Mouse (Mus musculus) stomach, embryonic 14.5 days (tissue): ENCODE measurements around the gene Trappc12. TPM values are rescaled to one million over a fixed set of nuclear protein-coding genes. Genes with fewer than 3 reads are reported as not detected.

Experiments used
- ATAC-seq: fragments of 200-750 bp; cut with Nextera tagmentation; 2 replicates; pipeline ENCODE4 v1.8.0; 2017; ENCODE audit warnings: low read depth, moderate TSS enrichment; ENCODE audit not compliant: insufficient number of reproducible peaks, insufficient read depth, low FRiP score
- H3K27ac ChIP-seq: fragments of 300-500 bp; sonication (generic); 2 replicates; pipeline ENCODE4 v1.5.1; 2014; ENCODE audit warnings: mild to moderate bottlenecking, low read length, moderate library complexity, mixed read lengths
- H3K27me3 ChIP-seq: fragments of 300-500 bp; sonication (generic); 2 replicates; pipeline ENCODE4 v1.6.1; 2014; ENCODE audit warnings: low read length, control low read depth, mixed read lengths; ENCODE audit not compliant: control insufficient read depth, insufficient read depth
- H3K36me3 ChIP-seq: fragments of 300-500 bp; sonication (generic); 2 replicates; pipeline ENCODE4 v1.6.1; 2014; ENCODE audit warnings: mild to moderate bottlenecking, control low read depth, low read length, moderate library complexity, mixed read lengths; ENCODE audit not compliant: control insufficient read depth, insufficient read depth
- H3K4me1 ChIP-seq: fragments of 300-500 bp; sonication (generic); 2 replicates; pipeline ENCODE4 v1.6.1; 2014; ENCODE audit warnings: low read length, control low read depth, mixed read lengths; ENCODE audit not compliant: control insufficient read depth, insufficient read depth
- H3K4me2 ChIP-seq: fragments of 300-500 bp; sonication (generic); replicated peaks from 2 replicates; pipeline ENCODE4 v1.6.1; 2014; ENCODE audit warnings: low read depth, low read length, control low read depth
- H3K4me3 ChIP-seq: fragments of 300-500 bp; sonication (generic); 2 replicates; pipeline ENCODE4 v1.5.1; 2014; ENCODE audit warnings: low read depth, low read length, control low read depth
- H3K9ac ChIP-seq: fragments of 300-500 bp; sonication (generic); replicated peaks from 2 replicates; pipeline ENCODE4 v1.6.1; 2014; ENCODE audit warnings: low read depth, mild to moderate bottlenecking, control low read depth, low read length, moderate library complexity, mixed read lengths
- H3K9me3 ChIP-seq: fragments of 300-500 bp; sonication (generic); 2 replicates; pipeline ENCODE4 v1.6.1; 2016; ENCODE audit warnings: low read depth, low read length, control low read depth; ENCODE audit not compliant: control insufficient read depth
- WGBS: fragments of 180-500 bp; shearing (Covaris S2); extraction: QIAGEN DNeasy Blood & Tissue Kit; methylation state at CpG from one replicate; pipeline ENCODE4 v1.1.7; 2014; 5-methylcytosine and 5-hydroxymethylcytosine counted together
- polyA plus RNA-seq: library from polyadenylated mRNA; unstranded; fragments of >200 nt; fragmentation: Nextera tagmentation; extraction: Ambion mirVana; gene quantifications from 2 replicates; pipeline ENCODE4 v1.2.1, GENCODE M21; 2014

Gene Trappc12
- polyA plus RNA-seq, 1 experiment from 2014 or later: 39.1 TPM

- 3% methylated on average over 53 of the region's 53 CpGs for WGBS
- Histone ChIP-seq H3K27me3 (no peaks in the 10 kb centered on the region), H3K4me1 (peaks cover 8% of the 10 kb centered on the region; the same call in 1 of the 2 replicates), H3K4me2 (peak within 1 kb of the TSS; percentile 45), H3K36me3 (peaks cover 4% of the 10 kb centered on the region; the same call in 1 of the 2 replicates), H3K4me3 (peak within 1 kb of the TSS; percentile 50), H3K27ac (peak within 1 kb of the TSS; percentile 93), H3K9ac (peak within 1 kb of the TSS; percentile 45), H3K9me3 (no peaks in the 10 kb centered on the region)
- ATAC-seq: peak; percentile 94
Measured at GRCm38 (mm10) chr12:28675121-28675924, 74.9 kb downstream of the Trappc12 start, which contains the start of gene Adi1. Gene Adi1 (plus strand): TSS chr12:28675231.

GRCm38 (mm10) chr12:28674038-28674720 lies 76.1 kb downstream of the Trappc12 start:
- H3K27ac ChIP-seq: peak overlapping the region; percentile 93; the same call in 1 of the 2 replicates
- H3K4me2 ChIP-seq: peak overlapping the region; percentile 45
- ATAC-seq: no peak
- H3K9ac ChIP-seq: no peak overlapping the region
- WGBS: 79% methylated on average over 10 of the region's 10 CpGs
- peaks cover 8% of the 10 kb centered on the region; the same call in 1 of the 2 replicates for H3K4me1 ChIP-seq
- H3K9me3 ChIP-seq: no peaks in the 10 kb centered on the region
- H3K4me3 ChIP-seq: no peak overlapping the region
- H3K36me3 ChIP-seq: peaks cover 4% of the 10 kb centered on the region; the same call in 1 of the 2 replicates
- H3K27me3 ChIP-seq: no peaks in the 10 kb centered on the region

GRCm38 (mm10) chr12:28667287-28667686 lies 83.0 kb downstream of the Trappc12 start:
- no peak for ATAC-seq
- no peaks in the 10 kb centered on the region for H3K9me3 ChIP-seq
- H3K27ac ChIP-seq: no peak overlapping the region
- no peaks in the 10 kb centered on the region for H3K27me3 ChIP-seq
- H3K36me3 ChIP-seq: no peaks in the 10 kb centered on the region
- 7% methylated on average over 8 of the region's 8 CpGs for WGBS
- H3K4me3 ChIP-seq: no peak overlapping the region
- peaks cover 14% of the 10 kb centered on the region for H3K4me1 ChIP-seq
- 0 out of 2 replicates have a peak overlapping the region, but pooled peaks have one; percentile 10 for H3K9ac ChIP-seq
- no peak overlapping the region for H3K4me2 ChIP-seq

GRCm38 (mm10) chr12:28666734-28667133 lies 83.5 kb downstream of the Trappc12 start:
- no peaks in the 10 kb centered on the region for H3K27me3 ChIP-seq
- ATAC-seq: no peak
- 42% methylated on average over 4 of the region's 4 CpGs for WGBS
- H3K27ac ChIP-seq: no peak overlapping the region
- H3K4me1 ChIP-seq: peaks cover 14% of the 10 kb centered on the region
- no peaks in the 10 kb centered on the region for H3K9me3 ChIP-seq
- no peak overlapping the region for H3K4me2 ChIP-seq
- H3K9ac ChIP-seq: no peak overlapping the region
- no peaks in the 10 kb centered on the region for H3K36me3 ChIP-seq
- no peak overlapping the region for H3K4me3 ChIP-seq

GRCm38 (mm10) chr12:28662628-28663027 lies 87.6 kb downstream of the Trappc12 start:
- WGBS: 79% methylated on average over 4 of the region's 4 CpGs
- no peak for ATAC-seq
- H3K27me3 ChIP-seq: no peaks in the 10 kb centered on the region
- no peak overlapping the region for H3K27ac ChIP-seq
- H3K4me2 ChIP-seq: no peak overlapping the region
- H3K9me3 ChIP-seq: no peaks in the 10 kb centered on the region
- H3K4me3 ChIP-seq: no peak overlapping the region
- H3K36me3 ChIP-seq: peaks cover 21% of the 10 kb centered on the region
- peaks cover 10% of the 10 kb centered on the region for H3K4me1 ChIP-seq
- H3K9ac ChIP-seq: no peak overlapping the region

- H3K4me2 ChIP-seq: peak within 1 kb of the TSS; percentile 59
- no peaks in the 10 kb centered on the region for H3K9me3 ChIP-seq
- peak within 1 kb of the TSS; percentile 64 for H3K27ac ChIP-seq
- H3K27me3 ChIP-seq: no peaks in the 10 kb centered on the region
- peaks cover 6% of the 10 kb centered on the region; the same call in 1 of the 2 replicates for H3K4me1 ChIP-seq
- WGBS: 2% methylated on average over 52 of the region's 52 CpGs
- peaks cover 5% of the 10 kb centered on the region; the same call in 1 of the 2 replicates for H3K36me3 ChIP-seq
- peak; percentile 92 for ATAC-seq
- H3K9ac ChIP-seq: peak within 1 kb of the TSS; percentile 45
- H3K4me3 ChIP-seq: peak within 1 kb of the TSS; percentile 83
Measured at GRCm38 (mm10) chr12:28649141-28650110, 100.8 kb downstream of the Trappc12 start, which contains the start of gene Rnaseh1. Gene Rnaseh1 (plus strand): TSS chr12:28649602.
